Mouse (Mus musculus): ENCODE results near the gene Nsun4. TPM values are rescaled to one million over a fixed set of nuclear protein-coding genes. Genes with fewer than 3 reads are reported as not detected.
A peak's percentile ranks its signal among the peaks of the same experiment; 100 is the strongest.

The Nsun4 gene
- polyA plus RNA-seq, 1 experiment: 9.4 TPM

DNA sequence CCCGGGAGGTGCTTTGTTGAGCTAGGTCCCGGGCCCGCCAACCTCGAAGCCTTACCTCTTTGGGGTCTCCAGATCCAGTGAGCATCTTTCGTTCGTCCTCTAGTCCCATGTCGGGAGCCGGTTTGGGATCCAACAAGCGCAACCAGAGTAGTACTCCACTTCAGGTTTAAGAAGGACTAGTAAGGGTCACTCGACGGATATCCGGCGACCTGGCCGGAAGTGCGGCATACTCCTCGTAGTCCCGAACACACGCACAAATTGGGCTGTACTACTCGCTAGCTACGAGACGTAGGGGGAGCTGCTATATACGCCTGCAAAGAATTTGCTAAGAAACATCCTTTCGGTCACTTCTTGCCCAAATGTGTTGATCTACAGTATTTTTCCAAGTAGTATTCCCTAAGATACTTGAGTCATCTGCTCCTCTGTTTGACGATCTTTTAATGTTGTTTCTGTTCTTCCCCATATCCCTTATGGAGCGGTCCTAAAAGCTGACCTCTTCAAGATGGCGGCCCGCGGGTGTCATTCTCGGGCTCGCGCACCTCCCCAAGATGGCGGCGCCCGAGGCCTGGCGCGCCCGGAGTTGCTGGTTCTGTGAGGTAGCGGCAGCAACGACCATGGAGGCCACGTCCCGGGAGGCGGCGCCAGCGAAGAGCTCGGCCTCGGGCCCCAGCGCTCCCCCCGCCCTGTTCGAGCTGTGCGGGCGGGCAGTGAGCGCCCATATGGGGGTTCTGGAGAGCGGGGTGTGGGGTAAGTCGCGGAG, 21.4 kb upstream of the Nsun4 start, which contains the start of the genes Uqcrh and Lrrc41:
Gene Uqcrh (minus strand): TSS at position 211 of the 760 bp plus-strand sequence.
Gene Lrrc41 (plus strand): TSS at position 409 of the 760 bp plus-strand sequence.
- TF ChIP-seq POLR2A (IDR thresholded peaks at IDR 0.05; ENCODE audit: extremely low read depth, insufficient read depth, low read length): peak; percentile 97
- TF ChIP-seq CTCF (IDR thresholded peaks at IDR 0.05; ENCODE audit: extremely low read depth, insufficient read depth, low read length): no peak
- peaks cover 6% of the 10 kb centered on the region for H3K4me1 ChIP-seq (ENCODE audit: control insufficient read depth, insufficient read depth, low read length)
- H3K4me3 ChIP-seq (ENCODE audit: insufficient read depth, low read length): peak within 1 kb of the TSS; percentile 59
- H3K27ac ChIP-seq (ENCODE audit: insufficient read depth, low read length): peak within 1 kb of the TSS; percentile 78

DNA sequence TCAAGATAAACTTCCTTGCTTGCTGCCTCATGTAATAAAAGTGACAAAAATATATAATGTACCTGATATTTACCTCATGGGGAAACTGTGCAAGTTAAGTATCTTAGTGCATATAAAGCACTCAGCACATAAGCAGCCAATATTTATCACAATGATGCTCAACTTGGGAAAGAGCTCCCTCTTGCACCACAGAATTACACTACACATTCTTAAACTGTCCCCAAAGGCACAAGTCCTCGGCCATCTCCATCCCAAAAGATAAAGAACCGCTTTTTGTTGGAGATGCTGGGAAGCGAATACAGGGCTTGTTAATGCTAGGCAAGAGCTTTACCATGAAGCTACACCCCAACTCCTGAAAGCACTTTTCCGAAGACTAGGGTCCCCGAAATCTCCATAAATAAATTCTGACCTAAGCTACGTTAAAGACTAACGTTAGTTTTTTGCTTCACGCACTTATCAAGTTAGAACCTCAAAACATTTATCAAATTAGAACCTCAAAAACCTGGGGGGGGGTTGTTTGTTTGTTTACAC, 20.5 kb upstream of the Nsun4 start:
- no peak overlapping the region for H3K27ac ChIP-seq (ENCODE audit: insufficient read depth, low read length)
- H3K4me3 ChIP-seq (ENCODE audit: insufficient read depth, low read length): peak overlapping the region; percentile 59

DNA sequence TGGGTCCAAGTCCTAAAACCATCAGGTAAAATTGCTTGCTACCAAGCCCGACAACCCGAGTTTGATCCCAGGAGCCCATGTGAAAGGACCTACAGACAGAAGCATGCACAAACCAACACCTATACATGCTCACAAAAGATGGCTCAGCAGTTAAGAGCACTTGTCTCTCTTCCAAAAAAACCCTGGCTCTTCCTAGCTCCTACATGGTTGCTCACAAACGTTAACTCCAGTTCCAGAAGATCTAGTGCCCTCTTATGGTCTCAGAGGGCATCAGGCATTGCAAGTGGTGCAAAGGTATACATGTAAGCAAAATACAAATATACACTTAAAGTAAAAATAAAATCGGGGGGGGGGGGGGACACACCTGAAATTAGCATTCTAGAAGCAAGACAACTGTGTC, 19.5 kb upstream of the Nsun4 start:
- TF ChIP-seq POLR2A (IDR thresholded peaks at IDR 0.05; ENCODE audit: extremely low read depth, insufficient read depth, low read length): no peak
- peak; percentile 21; the same call in 1 of the 2 replicates for TF ChIP-seq CTCF (IDR thresholded peaks at IDR 0.05; ENCODE audit: extremely low read depth, insufficient read depth, low read length)
- H3K4me1 ChIP-seq (ENCODE audit: control insufficient read depth, insufficient read depth, low read length): peaks cover 6% of the 10 kb centered on the region
- no peak overlapping the region for H3K27ac ChIP-seq (ENCODE audit: insufficient read depth, low read length)
- peak overlapping the region; percentile 59; the same call in 1 of the 2 replicates for H3K4me3 ChIP-seq (ENCODE audit: insufficient read depth, low read length)

More for the DNA sequence above, 20.5 kb upstream of the Nsun4 start:
- peaks cover 6% of the 10 kb centered on the region for H3K4me1 ChIP-seq (ENCODE audit: control insufficient read depth, insufficient read depth, low read length)
- TF ChIP-seq POLR2A (IDR thresholded peaks at IDR 0.05; ENCODE audit: extremely low read depth, insufficient read depth, low read length): no peak
- TF ChIP-seq CTCF (IDR thresholded peaks at IDR 0.05; ENCODE audit: extremely low read depth, insufficient read depth, low read length): 0 out of 2 replicates have a peak, but pooled peaks have one; percentile 9

DNA sequence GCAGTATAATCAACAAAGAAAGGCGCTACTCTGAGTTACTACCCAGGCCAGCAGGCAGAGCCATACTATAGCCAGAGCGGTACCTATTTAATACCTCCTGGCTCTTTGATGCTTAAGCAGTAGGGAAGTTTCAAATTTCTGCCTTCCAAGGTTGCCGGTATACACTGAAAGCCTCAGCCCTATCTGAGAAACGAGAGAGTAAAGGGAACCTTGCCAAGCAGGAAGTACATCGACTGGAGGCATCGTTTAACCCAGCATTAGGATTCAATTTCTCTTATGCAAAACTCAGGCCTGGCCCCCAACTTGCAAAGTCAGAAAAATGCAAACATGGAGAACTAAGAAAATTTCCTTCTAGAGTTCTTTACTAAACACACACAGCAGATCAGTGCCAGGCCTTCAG, 16.4 kb upstream of the Nsun4 start:
- H3K4me3 ChIP-seq (ENCODE audit: insufficient read depth, low read length): no peak overlapping the region
- peaks cover 4% of the 10 kb centered on the region for H3K4me1 ChIP-seq (ENCODE audit: control insufficient read depth, insufficient read depth, low read length)
- TF ChIP-seq CTCF (IDR thresholded peaks at IDR 0.05; ENCODE audit: extremely low read depth, insufficient read depth, low read length) (no peak), POLR2A (IDR thresholded peaks at IDR 0.05; ENCODE audit: extremely low read depth, insufficient read depth, low read length) (no peak)
- no peak overlapping the region for H3K27ac ChIP-seq (ENCODE audit: insufficient read depth, low read length)

DNA sequence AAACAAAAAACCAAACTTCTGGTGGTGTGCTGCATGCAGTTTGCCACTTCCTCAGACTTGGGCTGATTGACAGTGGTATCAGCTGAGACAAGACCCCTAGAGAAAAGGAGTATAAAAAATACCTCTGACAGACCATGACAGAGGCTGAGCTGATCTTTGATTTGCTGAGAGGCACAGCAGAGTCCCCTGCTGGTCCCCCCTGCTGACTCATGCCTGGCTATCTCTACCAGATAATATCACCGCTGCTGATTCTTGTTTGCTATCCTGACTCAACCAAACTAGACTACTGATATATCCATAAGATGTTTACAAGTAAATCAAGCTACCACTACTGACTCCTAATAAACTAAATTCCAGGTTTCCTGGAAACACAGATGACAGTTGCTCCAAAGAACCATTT, 10.2 kb upstream of the Nsun4 start:
- Histone ChIP-seq H3K4me3 (ENCODE audit: insufficient read depth, low read length) (no peak overlapping the region), H3K4me1 (ENCODE audit: control insufficient read depth, insufficient read depth, low read length) (no peaks in the 10 kb centered on the region), H3K27ac (ENCODE audit: insufficient read depth, low read length) (no peak overlapping the region)
- TF ChIP-seq CTCF (IDR thresholded peaks at IDR 0.05; ENCODE audit: extremely low read depth, insufficient read depth, low read length): no peak
- TF ChIP-seq POLR2A (IDR thresholded peaks at IDR 0.05; ENCODE audit: extremely low read depth, insufficient read depth, low read length): no peak

DNA sequence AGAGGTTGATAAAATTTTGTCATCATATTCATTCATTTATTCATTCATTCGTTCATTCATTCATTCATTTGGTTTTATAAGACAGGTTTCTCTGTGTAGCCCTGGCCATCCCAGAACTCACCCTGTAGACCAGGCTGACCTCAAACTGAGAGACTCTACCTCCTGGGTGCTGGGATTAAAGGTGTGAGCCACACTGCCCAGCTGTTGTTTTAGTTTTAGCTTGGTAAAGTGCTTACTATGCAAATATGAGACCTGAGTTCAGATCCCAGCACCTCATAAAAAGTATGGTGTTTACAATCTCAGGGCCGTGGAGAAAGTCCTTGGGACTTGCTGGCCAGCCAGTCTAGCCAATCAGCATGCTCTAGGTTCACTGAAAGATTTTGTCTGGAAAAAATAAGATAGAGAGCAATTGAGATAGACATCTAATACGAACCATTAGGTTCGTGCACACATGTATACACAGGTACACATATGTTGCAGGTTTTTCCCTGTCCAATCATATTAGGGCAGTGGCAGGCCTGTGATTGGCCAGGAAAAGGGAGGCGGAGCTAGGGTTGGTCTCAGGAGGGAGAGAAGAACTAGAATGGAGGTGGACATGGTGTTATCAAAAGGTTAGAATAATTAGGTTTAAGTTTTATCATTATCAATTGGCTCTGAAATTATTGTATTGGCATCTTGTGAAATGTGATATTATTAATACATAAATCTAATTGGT, 5.5 kb upstream of the Nsun4 start:
- no peak overlapping the region for H3K4me3 ChIP-seq (ENCODE audit: insufficient read depth, low read length)
- TF ChIP-seq CTCF (IDR thresholded peaks at IDR 0.05; ENCODE audit: extremely low read depth, insufficient read depth, low read length) (no peak), POLR2A (IDR thresholded peaks at IDR 0.05; ENCODE audit: extremely low read depth, insufficient read depth, low read length) (no peak)
- no peaks in the 10 kb centered on the region for H3K4me1 ChIP-seq (ENCODE audit: control insufficient read depth, insufficient read depth, low read length)
- H3K27ac ChIP-seq (ENCODE audit: insufficient read depth, low read length): no peak overlapping the region

DNA sequence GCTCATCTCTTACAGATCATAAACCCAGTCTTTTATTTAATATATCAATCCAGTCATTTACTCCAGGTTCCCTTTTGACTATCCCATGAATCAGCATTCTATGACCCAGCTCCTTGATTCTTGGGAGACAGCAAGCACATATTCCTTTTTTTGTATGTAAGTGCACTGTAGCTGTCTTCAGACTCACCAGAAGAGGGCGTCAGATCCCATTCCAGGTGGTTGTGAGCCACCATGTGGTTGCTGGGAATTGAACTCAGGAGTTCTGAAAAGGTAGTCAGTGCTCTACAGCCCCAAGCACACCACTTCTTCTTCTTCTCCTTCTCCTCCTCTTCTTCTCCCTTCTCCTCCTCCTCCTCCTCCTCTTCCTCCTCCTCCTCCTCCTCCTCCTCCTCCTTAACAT, 3.9 kb upstream of the Nsun4 start:
- Histone ChIP-seq H3K4me3 (ENCODE audit: insufficient read depth, low read length) (no peak overlapping the region), H3K27ac (ENCODE audit: insufficient read depth, low read length) (no peak overlapping the region), H3K4me1 (ENCODE audit: control insufficient read depth, insufficient read depth, low read length) (no peaks in the 10 kb centered on the region)
- no peak for TF ChIP-seq POLR2A (IDR thresholded peaks at IDR 0.05; ENCODE audit: extremely low read depth, insufficient read depth, low read length)
- no peak for TF ChIP-seq CTCF (IDR thresholded peaks at IDR 0.05; ENCODE audit: extremely low read depth, insufficient read depth, low read length)

DNA sequence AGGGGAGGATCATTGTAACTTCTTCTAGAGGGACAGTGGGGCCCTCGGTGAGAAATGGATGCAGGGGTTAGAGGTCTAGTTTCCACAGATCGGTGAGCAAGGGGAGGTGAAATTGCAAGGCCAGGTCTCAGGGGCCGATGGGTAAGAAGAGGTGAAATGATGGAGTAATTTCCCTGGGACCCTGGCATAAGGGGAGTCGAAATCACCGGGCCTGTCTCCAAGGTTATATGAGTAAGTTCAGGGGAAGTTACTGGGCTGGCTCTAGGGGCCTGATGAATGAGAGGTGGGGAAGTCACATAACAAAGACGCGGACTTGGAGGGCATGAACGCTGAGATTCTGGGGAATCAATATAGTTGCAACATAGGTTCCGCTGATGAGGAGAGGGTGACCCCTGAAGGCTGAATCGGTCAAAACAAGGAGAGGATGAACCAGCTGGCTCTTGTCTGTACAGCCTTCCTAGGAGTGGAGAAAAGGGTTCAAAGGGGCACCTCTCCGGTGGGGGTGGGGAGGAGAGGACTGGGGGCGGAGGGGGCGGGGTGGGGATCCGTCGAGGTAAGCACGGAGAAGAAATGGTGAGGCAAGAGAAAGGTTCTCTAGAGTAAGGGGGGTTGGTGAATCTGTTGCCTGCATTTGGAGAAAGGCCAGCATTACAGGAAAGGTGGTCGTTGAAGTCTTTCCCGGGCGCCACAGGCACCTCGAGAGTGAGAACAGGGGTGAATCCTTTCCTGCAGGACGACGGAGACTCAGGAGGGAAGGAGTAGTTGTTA, 966 bp downstream of the Nsun4 start:
- H3K4me3 ChIP-seq (ENCODE audit: insufficient read depth, low read length): peak overlapping the region; percentile 53
- no peak overlapping the region for H3K27ac ChIP-seq (ENCODE audit: insufficient read depth, low read length)
- H3K4me1 ChIP-seq (ENCODE audit: control insufficient read depth, insufficient read depth, low read length): no peaks in the 10 kb centered on the region
- TF ChIP-seq CTCF (IDR thresholded peaks at IDR 0.05; ENCODE audit: extremely low read depth, insufficient read depth, low read length): peak; percentile 31; the same call in 1 of the 2 replicates
- TF ChIP-seq POLR2A (IDR thresholded peaks at IDR 0.05; ENCODE audit: extremely low read depth, insufficient read depth, low read length): no peak

DNA sequence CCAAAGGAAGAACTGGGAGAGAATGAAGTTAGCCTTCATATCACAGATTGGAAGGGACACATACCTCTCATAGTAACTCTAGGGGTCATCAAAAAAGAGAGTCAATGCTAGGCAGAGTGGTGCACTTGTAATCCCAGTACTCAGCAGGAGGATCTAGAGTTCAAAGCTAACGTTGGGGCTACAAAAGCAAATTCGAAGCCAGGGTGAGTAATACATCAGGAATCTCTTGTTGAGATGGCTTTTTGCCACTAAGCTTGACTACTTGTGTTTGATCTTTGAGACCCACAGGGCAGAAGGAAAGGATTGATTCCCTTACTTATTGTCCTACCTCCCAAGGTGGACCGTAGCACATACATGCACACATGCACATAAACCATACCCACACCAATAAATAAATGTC, 4.5 kb downstream of the Nsun4 start:
- Histone ChIP-seq H3K4me1 (ENCODE audit: control insufficient read depth, insufficient read depth, low read length) (no peaks in the 10 kb centered on the region), H3K4me3 (ENCODE audit: insufficient read depth, low read length) (no peak overlapping the region), H3K27ac (ENCODE audit: insufficient read depth, low read length) (no peak overlapping the region)
- TF ChIP-seq CTCF (IDR thresholded peaks at IDR 0.05; ENCODE audit: extremely low read depth, insufficient read depth, low read length) (no peak), POLR2A (IDR thresholded peaks at IDR 0.05; ENCODE audit: extremely low read depth, insufficient read depth, low read length) (no peak)

Measured in cortical plate, adult 2 months (tissue).